Mouse (Mus musculus): ENCODE results near the gene Akr1c18.

GRCm38 (mm10) chr13:4152908-4153307 lies 2.5 kb upstream of the Akr1c18 start:
- TF ChIP-seq CTCF (conservative IDR thresholded peaks at IDR 0.05; ENCODE audit: insufficient read depth, insufficient read length, low read depth, low read length), result no peak
- TF ChIP-seq POLR2A (IDR thresholded peaks at IDR 0.05; ENCODE audit: low read depth, low read length), result no peak

Data from kidney, adult 2 months (tissue).